22 mouse cellular contexts compared by ENCODE assay signal in genomic region chr19:44896450-44896849, GRCm38 (mm10).
"Had no signal": no experiment of that assay in that cellular context is flagged by ENCODE, and none has a peak within 500 bp of the region (broad histone marks: within the 10 kb centered on the region; RNA-seq: fewer than 3 reads in every experiment).

No protein-coding gene starts in this region.

- H3K9me3 ChIP-seq: liver, embryonic 15.5 days; lung, embryonic 15.5 days; megakaryocyte, embryonic 14.5 days; midbrain, embryonic 13.5 days; midbrain, embryonic 15.5 days; neural tube, embryonic 13.5 days; neural tube, embryonic 15.5 days had no signal

- ATAC-seq: liver, postnatal 0 days; lung, postnatal 0 days; midbrain, embryonic 13.5 days; midbrain, embryonic 15.5 days had no signal

- H3K27ac ChIP-seq: liver, embryonic 15.5 days; lung, embryonic 15.5 days; macrophage; midbrain, embryonic 13.5 days; midbrain, embryonic 15.5 days; neural tube, embryonic 13.5 days; neural tube, embryonic 15.5 days had no signal

- H3K4me3 ChIP-seq: liver, embryonic 15.5 days; lung, embryonic 15.5 days; megakaryocyte, embryonic 14.5 days; midbrain, embryonic 13.5 days; midbrain, embryonic 15.5 days; neural tube, embryonic 13.5 days; neural tube, embryonic 15.5 days had no signal

- H3K36me3 ChIP-seq: liver, embryonic 15.5 days; lung, embryonic 15.5 days; midbrain, embryonic 13.5 days; midbrain, embryonic 15.5 days; neural tube, embryonic 13.5 days; neural tube, embryonic 15.5 days had no signal

- H3K9ac ChIP-seq: liver, embryonic 15.5 days; liver, postnatal 0 days; lung, embryonic 15.5 days; midbrain, embryonic 13.5 days; midbrain, embryonic 15.5 days; neural tube, embryonic 13.5 days; neural tube, embryonic 15.5 days had no signal

- H3K4me2 ChIP-seq: liver, embryonic 15.5 days; lung, embryonic 15.5 days; midbrain, embryonic 11.5 days; midbrain, embryonic 13.5 days; midbrain, embryonic 15.5 days; neural tube, embryonic 13.5 days; neural tube, embryonic 15.5 days had no signal

- DNase-seq: liver, postnatal 0 days; lung, adult 2 months; lung, postnatal 14 days; lung, postnatal 36 days; retina, postnatal 1 day; right cerebral cortex, adult 18-20 months; right cerebral cortex, postnatal 25 days; right cerebral cortex, postnatal 4 days; spleen, adult 18-20 months; thymus, adult 18-20 months; thymus, postnatal 14 days; thymus, postnatal 36 days had no signal
